Mouse (Mus musculus) forebrain, postnatal 0 days (tissue): ENCODE measurements at regions not wholly inside any gene's neighbourhood (a gene's known extent, or its start where the extent isn't known, plus 50 kb on each side); places are given as distances from the start of the nearest gene placed in this dataset.
A peak's percentile ranks its signal among the peaks of the same experiment; 100 is the strongest.

Experiments used
- ATAC-seq: fragments of 200-750 bp; cut with Nextera tagmentation; 2 replicates; pipeline ENCODE4 v1.8.0; 2017; ENCODE audit warnings: mild to moderate bottlenecking, moderate library complexity
- DNase-seq: peaks from one replicate; pipeline ENCODE4 v3.0.0-alpha.2; 2015
- H3K27ac ChIP-seq: fragments of 300-500 bp; sonication (generic); 2 replicates; pipeline ENCODE4 v1.5.1; 2014; ENCODE audit warnings: low read depth, mild to moderate bottlenecking, antibody characterized with exemption, low read length, moderate library complexity, mixed read lengths
- H3K27me3 ChIP-seq: fragments of 300-500 bp; sonication (generic); 2 replicates; pipeline ENCODE4 v1.6.1; 2014; ENCODE audit warnings: mild to moderate bottlenecking, low read length, mixed read lengths; ENCODE audit not compliant: insufficient read depth
- H3K36me3 ChIP-seq: fragments of 300-500 bp; sonication (generic); 2 replicates; pipeline ENCODE4 v1.6.1; 2014; ENCODE audit warnings: mild to moderate bottlenecking, moderate library complexity; ENCODE audit not compliant: insufficient read depth
- H3K4me1 ChIP-seq: fragments of 300-500 bp; sonication (generic); 2 replicates; pipeline ENCODE4 v1.6.1; 2014; ENCODE audit warnings: antibody characterized with exemption; ENCODE audit not compliant: insufficient read depth
- H3K4me2 ChIP-seq: fragments of 300-500 bp; sonication (generic); 2 replicates; pipeline ENCODE4 v1.6.1; 2014; ENCODE audit warnings: low read depth, mild to moderate bottlenecking, moderate library complexity
- H3K4me3 ChIP-seq: fragments of 300-500 bp; sonication (generic); 2 replicates; pipeline ENCODE4 v1.5.1; 2014; ENCODE audit warnings: low read depth, low read length, mixed read lengths
- H3K9ac ChIP-seq: fragments of 300-500 bp; sonication (generic); 2 replicates; pipeline ENCODE4 v1.6.1; 2014; ENCODE audit warnings: mild to moderate bottlenecking
- H3K9me3 ChIP-seq: fragments of 300-500 bp; sonication (generic); 2 replicates; pipeline ENCODE4 v1.6.1; 2016; ENCODE audit warnings: low read length
- CTCF ChIP-seq: sonication (generic); IDR thresholded peaks from 2 replicates; pipeline ENCODE4 v1.5.1; 2016; ENCODE audit warnings: antibody characterized with exemption, control low read depth, low read depth
- WGBS: fragments of 180-500 bp; shearing (Covaris S2); extraction: QIAGEN DNeasy Blood & Tissue Kit; methylation state at CpG from one replicate; pipeline ENCODE4 v1.1.7; 2014; 5-methylcytosine and 5-hydroxymethylcytosine counted together

DNA sequence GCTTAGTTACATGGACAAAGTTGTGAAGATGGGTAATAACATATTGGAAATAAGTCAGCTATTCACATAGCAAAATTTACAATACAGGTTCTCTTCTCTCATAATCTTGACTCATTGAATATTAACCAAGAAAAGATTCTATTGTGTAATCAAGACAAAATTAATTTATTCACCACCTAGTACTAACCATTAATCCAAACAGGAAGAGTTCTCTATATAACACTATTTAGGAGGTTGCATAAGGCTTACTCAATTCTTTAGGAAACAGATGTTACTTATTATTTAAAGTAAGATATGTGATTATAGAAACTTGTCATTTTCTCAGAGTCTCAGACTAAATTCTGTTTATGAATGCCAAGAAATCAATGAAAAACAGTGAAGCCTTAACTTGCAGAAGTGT, 600.4 kb upstream of the Tusc1 start:
- no peak for TF ChIP-seq CTCF
- no peaks in the 10 kb centered on the region for H3K9me3 ChIP-seq
- H3K9ac ChIP-seq = no peak overlapping the region
- no peaks in the 10 kb centered on the region for H3K36me3 ChIP-seq
- ATAC-seq (no peak), DNase-seq (no peak)
- H3K4me1 ChIP-seq = no peaks in the 10 kb centered on the region
- H3K4me3 ChIP-seq = no peak overlapping the region
- no peak overlapping the region for H3K27ac ChIP-seq
- no peak overlapping the region for H3K4me2 ChIP-seq
- H3K27me3 ChIP-seq = no peaks in the 10 kb centered on the region

DNA sequence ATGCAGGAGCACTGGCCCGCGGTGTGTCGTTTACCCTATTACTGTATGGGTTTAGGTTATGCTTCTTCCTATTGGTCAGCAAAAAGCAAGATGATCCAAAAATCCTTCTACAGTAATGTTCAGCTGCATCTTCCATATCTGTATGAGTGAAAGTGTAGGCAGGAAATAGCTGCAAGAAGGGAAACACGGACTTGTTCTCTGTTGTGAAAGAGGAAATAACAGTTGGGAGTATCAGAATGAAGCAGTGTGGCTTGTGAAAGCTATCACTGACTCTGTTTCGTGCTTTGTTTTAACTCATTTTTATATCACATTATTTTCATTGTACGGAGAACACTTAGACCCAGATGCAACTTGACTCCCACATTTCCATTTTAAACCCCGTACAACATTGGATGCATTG, 591.8 kb upstream of the Tusc1 start:
- DNase-seq (no peak), ATAC-seq (no peak)
- H3K9me3 ChIP-seq = no peaks in the 10 kb centered on the region
- no peaks in the 10 kb centered on the region for H3K27me3 ChIP-seq
- H3K4me1 ChIP-seq = no peaks in the 10 kb centered on the region
- no peaks in the 10 kb centered on the region for H3K36me3 ChIP-seq
- 92% methylated on average over 7 of the region's 7 CpGs for WGBS
- H3K4me2 ChIP-seq = no peak overlapping the region
- H3K27ac ChIP-seq = no peak overlapping the region
- TF ChIP-seq CTCF = no peak
- H3K4me3 ChIP-seq = no peak overlapping the region
- H3K9ac ChIP-seq = no peak overlapping the region

DNA sequence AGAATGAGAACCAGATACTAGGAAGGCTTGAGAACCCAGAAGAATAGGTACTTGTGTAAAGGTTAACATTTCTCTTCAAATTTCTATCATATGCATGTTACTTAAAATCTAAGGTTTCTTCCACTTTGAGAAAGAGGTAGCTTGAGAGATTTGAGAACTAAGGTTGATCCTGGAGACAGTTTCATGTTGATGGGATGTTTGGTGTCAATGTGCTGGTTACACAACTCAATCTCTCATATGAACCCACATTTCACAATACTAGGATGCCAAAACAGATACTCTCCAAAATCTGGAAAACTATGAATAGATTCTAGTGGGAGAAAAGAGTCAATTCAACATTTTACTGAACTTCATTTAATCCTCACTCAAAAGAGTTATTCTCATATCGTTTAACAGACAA, 589.1 kb upstream of the Tusc1 start:
- DNase-seq (no peak), ATAC-seq (no peak)
- Histone ChIP-seq H3K27me3 (no peaks in the 10 kb centered on the region), H3K9ac (no peak overlapping the region), H3K36me3 (no peaks in the 10 kb centered on the region), H3K27ac (no peak overlapping the region), H3K4me2 (no peak overlapping the region), H3K9me3 (no peaks in the 10 kb centered on the region), H3K4me3 (no peak overlapping the region), H3K4me1 (no peaks in the 10 kb centered on the region)
- WGBS = 85% methylated on average over 1 of the region's 1 CpGs
- TF ChIP-seq CTCF = no peak

DNA sequence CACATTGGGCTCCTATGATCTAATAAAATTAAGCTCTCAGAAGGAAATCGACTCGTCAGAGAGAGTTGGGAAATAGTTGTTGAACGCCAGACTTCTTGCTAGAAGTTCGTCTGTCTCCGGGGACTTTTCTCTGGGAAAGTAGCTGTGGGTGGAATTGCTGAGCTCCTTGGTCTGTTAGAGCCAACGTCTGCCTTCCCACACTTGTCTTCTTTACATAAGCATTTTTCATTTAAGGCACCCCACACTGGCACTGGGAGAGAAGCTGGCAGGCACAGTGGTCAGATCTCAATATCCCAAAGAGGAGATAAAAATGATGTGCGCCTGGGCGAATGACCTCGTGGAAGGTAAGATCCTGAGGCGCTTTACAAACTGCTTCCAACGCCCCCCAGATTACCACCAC, 551.3 kb upstream of the Tusc1 start:
- H3K36me3 ChIP-seq = no peaks in the 10 kb centered on the region
- H3K9me3 ChIP-seq = no peaks in the 10 kb centered on the region
- no peaks in the 10 kb centered on the region for H3K27me3 ChIP-seq
- H3K27ac ChIP-seq = no peak overlapping the region
- ATAC-seq (no peak), DNase-seq (no peak)
- no peak overlapping the region for H3K4me2 ChIP-seq
- TF ChIP-seq CTCF = no peak
- WGBS = 93% methylated on average over 11 of the region's 11 CpGs
- no peak overlapping the region for H3K4me3 ChIP-seq
- no peaks in the 10 kb centered on the region for H3K4me1 ChIP-seq
- H3K9ac ChIP-seq = no peak overlapping the region

DNA sequence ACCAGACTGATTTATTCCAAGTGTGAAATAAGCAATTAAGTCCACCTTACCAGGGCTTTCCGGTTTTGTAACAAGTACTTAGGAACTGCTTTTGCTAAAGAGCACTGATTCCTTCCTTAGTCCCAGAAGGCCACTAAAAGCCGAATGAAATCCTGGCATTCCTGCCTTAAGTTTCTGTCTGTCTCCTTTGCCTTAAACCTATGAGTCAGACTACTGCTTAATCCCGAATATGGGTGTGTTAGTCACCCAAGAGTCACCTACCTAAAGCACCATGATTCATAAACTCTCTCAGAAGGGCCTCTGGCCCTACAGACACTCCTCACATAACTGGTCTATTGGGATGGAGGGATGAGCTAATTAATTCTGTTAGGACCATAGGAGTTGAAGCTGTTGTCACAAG, 546.0 kb upstream of the Tusc1 start:
- Histone ChIP-seq H3K9ac (no peak overlapping the region), H3K4me3 (no peak overlapping the region), H3K4me2 (no peak overlapping the region), H3K27ac (no peak overlapping the region), H3K4me1 (no peaks in the 10 kb centered on the region), H3K36me3 (no peaks in the 10 kb centered on the region), H3K9me3 (no peaks in the 10 kb centered on the region), H3K27me3 (no peaks in the 10 kb centered on the region)
- ATAC-seq = no peak
- whole genome bisulfite sequencing = 73% methylated on average over 3 of the region's 3 CpGs
- DNase-seq = no peak
- no peak for TF ChIP-seq CTCF

DNA sequence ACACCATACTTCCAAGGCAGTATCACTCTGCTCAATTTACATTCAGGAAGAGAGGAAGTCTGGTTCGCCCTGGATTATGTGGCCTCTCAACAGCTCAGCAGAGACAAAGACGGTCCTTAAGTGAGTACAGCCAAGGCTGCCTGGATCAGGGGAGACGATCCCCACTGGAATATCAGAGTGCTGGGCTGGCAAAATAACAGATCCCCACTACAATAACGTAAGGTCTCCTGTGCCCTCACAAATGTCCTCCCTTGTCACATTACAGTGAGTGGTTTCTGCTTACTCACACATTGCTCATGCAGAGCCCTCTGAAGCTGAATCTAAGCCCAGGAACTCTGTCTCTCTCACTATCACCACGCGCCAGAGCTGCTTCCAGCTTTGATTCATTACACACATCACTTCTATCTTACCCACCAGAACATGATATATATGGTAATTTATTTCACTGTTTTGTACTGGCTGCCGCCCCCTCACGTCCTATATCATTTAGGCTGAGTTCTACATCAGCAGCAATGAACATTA, 544.1 kb upstream of the Tusc1 start:
- no peaks in the 10 kb centered on the region for H3K27me3 ChIP-seq
- DNase-seq (peak; percentile 33), ATAC-seq (peak; percentile 84)
- no peak overlapping the region for H3K4me3 ChIP-seq
- 64% methylated on average over 8 of the region's 8 CpGs for whole genome bisulfite sequencing
- H3K4me2 ChIP-seq = no peak overlapping the region
- H3K27ac ChIP-seq = no peak overlapping the region
- H3K9ac ChIP-seq = no peak overlapping the region
- H3K9me3 ChIP-seq = no peaks in the 10 kb centered on the region
- no peaks in the 10 kb centered on the region for H3K36me3 ChIP-seq
- H3K4me1 ChIP-seq = no peaks in the 10 kb centered on the region
- no peak for TF ChIP-seq CTCF

DNA sequence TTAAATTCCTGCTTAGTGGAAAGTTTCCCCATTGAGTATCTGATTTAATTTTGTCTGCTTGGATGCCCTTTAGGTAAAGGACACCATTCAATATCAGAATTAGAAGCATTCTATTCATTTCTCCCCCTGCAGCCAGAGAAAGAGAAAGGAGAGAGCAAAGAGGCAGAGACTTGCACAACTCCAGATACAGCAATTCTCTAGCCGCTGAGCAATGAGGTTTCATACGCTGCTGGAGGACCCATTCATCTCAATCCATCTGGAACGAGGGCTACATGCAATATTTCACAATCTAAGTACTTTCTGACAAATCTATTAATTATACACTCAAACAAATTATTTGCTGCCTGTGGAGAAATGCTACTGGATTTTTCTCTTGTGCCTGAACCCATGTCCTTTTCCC, 538.0 kb upstream of the Tusc1 start:
- 11% methylated on average over 3 of the region's 3 CpGs for WGBS
- DNase-seq = no peak

DNA sequence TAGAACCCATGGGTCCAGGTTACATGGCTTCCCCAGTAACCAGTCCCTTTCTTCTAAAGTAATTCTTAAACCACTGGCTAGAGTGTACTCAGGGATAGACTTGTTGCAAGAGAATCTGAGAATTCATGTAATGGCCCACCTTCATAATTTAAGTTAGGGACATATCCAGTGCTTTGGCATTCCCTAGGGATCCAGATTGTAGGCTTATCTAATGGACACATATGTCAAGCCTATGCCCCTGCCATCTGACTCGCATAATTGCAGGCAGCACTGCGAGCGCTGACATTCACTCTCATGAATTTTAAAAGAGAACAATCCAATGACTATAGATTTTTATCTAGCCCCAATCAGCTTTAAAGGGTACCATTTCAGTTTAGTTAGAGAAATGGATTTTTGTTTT, 518.1 kb upstream of the Tusc1 start:
- Histone ChIP-seq H3K4me2 (no peak overlapping the region), H3K4me1 (no peaks in the 10 kb centered on the region), H3K4me3 (no peak overlapping the region), H3K9ac (no peak overlapping the region), H3K27me3 (no peaks in the 10 kb centered on the region), H3K27ac (no peak overlapping the region), H3K36me3 (no peaks in the 10 kb centered on the region), H3K9me3 (no peaks in the 10 kb centered on the region)
- 73% methylated on average over 3 of the region's 3 CpGs for WGBS
- DNase-seq = no peak
- no peak for TF ChIP-seq CTCF
- no peak for ATAC-seq

More for the DNA sequence above, 538.0 kb upstream of the Tusc1 start:
- no peaks in the 10 kb centered on the region for H3K36me3 ChIP-seq
- ATAC-seq = no peak
- TF ChIP-seq CTCF = no peak
- no peak overlapping the region for H3K27ac ChIP-seq
- H3K4me1 ChIP-seq = no peaks in the 10 kb centered on the region
- no peak overlapping the region for H3K4me2 ChIP-seq
- no peak overlapping the region for H3K4me3 ChIP-seq
- no peaks in the 10 kb centered on the region for H3K27me3 ChIP-seq
- no peaks in the 10 kb centered on the region for H3K9me3 ChIP-seq
- H3K9ac ChIP-seq = no peak overlapping the region
